Mouse (Mus musculus) heart, adult 9 months (tissue): ENCODE data around the gene Gbx2.
A peak's percentile ranks its signal among the peaks of the same experiment; 100 is the strongest.

Source experiments
- DNase-seq, 2 experiments: peaks; one replicate each; pipeline ENCODE4 v3.0.0; 2022; ENCODE audit warnings: low spot score in 2 of 2

Gene Gbx2

DNA sequence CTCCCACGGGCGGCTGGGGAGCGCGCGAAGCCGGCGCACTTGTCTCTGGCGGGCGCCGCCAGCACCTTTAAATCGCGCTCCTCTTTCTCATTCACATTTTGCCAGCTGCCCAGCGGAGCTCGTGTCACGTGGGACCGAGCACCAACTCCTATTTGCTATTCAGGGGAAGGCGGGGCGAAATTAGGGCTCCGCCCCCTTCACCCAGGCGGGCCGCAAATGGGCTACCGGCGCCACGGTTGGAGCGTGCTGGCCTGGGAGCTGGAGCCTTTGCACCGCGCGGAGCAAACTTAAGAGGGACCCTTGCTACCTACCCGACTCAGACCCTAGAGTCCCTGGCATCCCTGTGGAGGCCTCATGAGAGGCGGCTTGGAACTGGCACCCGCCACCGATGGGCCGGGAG lies at the start of gene Gbx2:
TSS of gene Gbx2 (minus strand) at position 60 of the 400 bp plus-strand sequence.
- DNase-seq = peak in 1 of 2 experiments; percentile 17

DNA sequence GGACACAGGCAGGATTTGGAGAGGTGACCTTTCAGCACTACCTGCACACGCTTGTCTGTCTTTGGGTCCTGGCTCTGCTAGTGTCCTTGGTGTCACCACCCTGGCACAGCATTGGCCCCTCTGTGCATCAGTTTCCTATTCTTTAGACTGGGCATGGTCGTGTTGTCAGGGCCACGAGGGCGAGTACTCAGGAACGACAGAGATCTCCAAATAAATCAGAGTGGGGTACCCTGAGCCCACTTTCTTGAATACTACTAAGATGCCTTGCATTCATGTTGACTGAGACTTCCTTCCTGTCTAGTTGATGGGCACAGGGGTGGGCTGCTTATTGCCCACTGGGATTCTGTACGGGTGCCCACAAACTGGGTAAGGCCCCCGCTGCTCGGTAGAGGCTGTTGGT lies 46.3 kb upstream of the Gbx2 start:
- DNase-seq = no peak

DNA sequence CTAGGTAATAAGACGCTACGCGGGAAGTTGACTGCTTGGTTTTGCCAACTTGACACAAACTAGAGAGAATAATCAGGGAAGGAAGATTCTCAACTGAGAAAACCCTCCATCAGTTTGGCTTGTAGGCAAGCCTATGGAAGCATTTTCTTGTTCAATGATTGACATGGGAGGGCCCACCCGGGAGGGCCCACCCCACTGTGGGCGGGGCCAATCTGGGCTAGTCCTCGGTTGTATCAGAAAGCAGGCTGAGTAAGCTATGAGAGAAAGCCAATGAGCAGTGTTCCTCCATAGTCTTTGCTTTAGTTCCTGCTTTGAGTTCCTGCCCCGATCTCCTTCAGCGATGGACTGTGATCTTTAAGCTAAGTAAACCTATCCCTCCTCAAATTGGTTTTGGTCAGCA lies 45.4 kb upstream of the Gbx2 start:
- no peak for DNase-seq

DNA sequence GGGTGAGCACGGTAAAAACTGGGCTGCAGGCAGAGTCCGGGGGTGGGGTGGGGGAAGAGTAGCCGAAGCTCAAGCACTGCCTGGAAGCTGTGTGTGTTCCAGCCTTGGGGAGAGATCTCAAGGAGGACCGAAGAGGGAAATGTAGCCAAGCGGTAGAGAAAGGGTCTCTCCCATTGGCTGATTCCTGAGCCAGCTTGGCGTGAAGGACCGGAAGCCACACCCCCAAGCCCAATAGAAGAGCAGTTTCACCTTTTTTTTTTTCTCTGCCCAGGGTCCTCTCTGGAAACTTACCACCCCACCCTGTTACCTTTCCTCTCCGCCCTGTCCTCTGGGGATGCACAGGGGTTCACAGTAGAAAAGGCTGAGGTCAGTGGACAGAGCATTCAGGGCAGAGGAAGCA lies 43.6 kb upstream of the Gbx2 start:
- no peak for DNase-seq

DNA sequence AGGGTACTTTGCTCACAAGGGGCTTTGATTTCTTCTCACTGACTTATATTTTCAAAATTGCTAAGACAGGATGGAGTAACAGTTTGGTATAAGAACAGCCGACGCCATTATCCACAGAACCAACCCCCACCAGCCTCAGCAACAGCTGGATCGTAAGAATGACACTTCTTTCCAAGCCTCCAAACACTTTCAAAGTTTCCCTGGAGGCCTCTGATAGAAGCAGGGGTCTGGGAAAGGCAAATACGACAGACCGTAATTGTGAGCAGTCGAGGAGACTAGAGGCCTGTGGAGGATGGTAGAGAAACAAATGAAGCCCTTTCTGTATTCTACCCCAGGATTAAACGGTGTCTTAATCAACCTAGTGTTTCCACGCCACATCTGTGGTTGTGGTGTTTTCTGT lies 40.9 kb upstream of the Gbx2 start:
- no peak for DNase-seq

GRCm38 (mm10) chr1:89969714-89970110 lies 38.7 kb upstream of the Gbx2 start:
- DNase-seq = no peak

GRCm38 (mm10) chr1:89969072-89969713 lies 38.2 kb upstream of the Gbx2 start:
- no peak for DNase-seq

DNA sequence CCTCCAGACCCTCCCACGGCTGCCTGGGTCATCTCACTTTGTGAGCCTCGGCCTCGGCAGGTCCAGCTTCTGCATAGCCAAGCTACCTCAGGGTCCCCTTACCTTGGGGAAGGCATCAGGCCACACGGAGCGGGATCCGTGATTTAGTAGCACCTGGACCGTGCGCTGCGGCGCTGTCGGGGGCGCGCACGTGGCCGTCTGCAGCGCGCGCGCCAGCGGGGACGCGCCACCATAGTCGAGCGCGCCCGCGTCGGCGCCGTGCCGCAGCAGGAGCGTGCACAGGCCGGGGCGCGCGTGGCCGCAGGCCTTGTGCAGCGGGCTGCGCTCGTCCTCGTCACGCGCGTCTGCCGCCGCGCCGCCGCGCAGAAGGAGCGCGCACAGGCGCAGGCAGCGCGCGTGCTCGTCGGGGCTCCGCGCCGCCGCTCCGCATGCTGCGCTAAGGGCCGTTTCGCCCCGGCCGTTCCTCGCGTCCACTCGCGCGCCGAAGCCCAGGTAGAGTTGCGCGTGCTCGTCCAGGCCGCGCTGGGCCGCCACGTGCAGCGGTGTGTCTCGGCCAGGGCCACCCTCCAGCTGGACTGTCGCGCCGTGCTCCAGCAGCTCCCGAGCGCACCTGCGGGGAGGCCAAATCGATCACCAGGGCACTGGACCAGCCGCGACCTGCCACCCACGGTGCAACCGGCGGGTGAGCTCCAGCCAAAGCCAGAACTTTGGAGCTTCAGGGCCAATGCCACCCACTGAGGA lies 37.3 kb upstream of the Gbx2 start:
- DNase-seq = no peak

GRCm38 (mm10) chr1:89967585-89967984 lies 36.6 kb upstream of the Gbx2 start:
- no peak for DNase-seq

- DNase-seq = no peak
Observed at GRCm38 (mm10) chr1:89964426-89964825, 33.4 kb upstream of the Gbx2 start.

- no peak for DNase-seq
Observed at GRCm38 (mm10) chr1:89963296-89963695, 32.3 kb upstream of the Gbx2 start.

DNA sequence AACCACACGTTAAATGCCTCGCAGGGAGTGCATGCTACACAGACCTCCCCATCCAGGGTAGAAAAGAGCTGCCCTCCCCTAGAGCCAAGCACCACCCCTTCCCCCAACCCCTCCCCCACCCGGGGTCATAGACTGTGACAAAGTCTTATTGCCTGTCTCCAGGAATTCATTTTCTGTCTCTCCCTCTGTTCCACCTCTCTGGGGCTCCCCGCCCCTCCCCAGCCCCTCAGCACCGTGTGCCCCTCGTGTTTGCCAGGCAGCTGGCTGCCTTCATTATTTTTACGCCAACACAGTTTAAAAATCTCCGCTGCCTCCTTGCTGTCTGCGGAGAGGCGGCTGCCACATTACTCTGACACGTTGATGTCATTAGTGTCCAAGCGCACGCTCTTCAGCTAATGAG lies 31.1 kb upstream of the Gbx2 start:
- no peak for DNase-seq

GRCm38 (mm10) chr1:89959393-89959792 lies 28.4 kb upstream of the Gbx2 start:
- DNase-seq = no peak

DNA sequence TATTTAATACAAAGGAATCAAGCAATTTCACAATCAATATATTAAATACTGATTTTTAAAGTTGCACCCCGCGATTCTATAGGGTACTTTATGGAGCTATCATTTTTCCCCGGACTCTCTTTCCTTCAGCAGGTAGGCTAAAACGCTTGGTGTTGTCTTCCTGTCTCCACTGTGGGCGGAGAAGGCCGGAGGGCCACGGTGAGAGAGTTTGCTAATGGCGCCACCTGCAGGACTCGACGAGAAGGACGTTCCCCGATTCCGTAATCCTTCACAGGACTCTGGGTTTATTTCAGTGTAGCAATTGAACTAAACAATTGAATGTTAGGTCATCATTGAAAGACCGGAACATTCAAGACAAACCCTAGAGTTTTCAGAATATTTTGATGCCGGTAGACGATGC lies 12.2 kb upstream of the Gbx2 start:
- peak; percentile 24 to 62 for DNase-seq

- DNase-seq = no peak
Observed at GRCm38 (mm10) chr1:89942395-89942976, 11.5 kb upstream of the Gbx2 start.

- DNase-seq = no peak
Observed at GRCm38 (mm10) chr1:89941701-89942381, 10.9 kb upstream of the Gbx2 start.

- no peak for DNase-seq
Observed at GRCm38 (mm10) chr1:89940961-89941524, 10.1 kb upstream of the Gbx2 start.

- DNase-seq = peak; percentile 35 to 55
Observed at GRCm38 (mm10) chr1:89939981-89940726, 9.2 kb upstream of the Gbx2 start.

GRCm38 (mm10) chr1:89939596-89939960 lies 8.6 kb upstream of the Gbx2 start:
- no peak for DNase-seq

GRCm38 (mm10) chr1:89938884-89939595 lies 8.1 kb upstream of the Gbx2 start:
- DNase-seq = no peak
